Mouse (Mus musculus) spleen, adult 2 months (tissue): ENCODE results near the gene Inpp5a. TPM values are rescaled to one million over a fixed set of nuclear protein-coding genes. Genes with fewer than 3 reads are reported as not detected.

Experiments
- DNase-seq, 2 experiments: peaks; one replicate each; pipeline versions ENCODE4 v3.0.0 to v3.0.0-alpha.2; 2012 to 2021; ENCODE audit warnings: low spot score in 2 of 2, low read depth in 1 of 2
- H3K27ac ChIP-seq: fragments of 200-500 bp; 2 replicates; pipeline ENCODE4 v1.5.1; 2012; ENCODE audit warnings: low read length, inconsistent platforms; ENCODE audit not compliant: insufficient read depth
- H3K27me3 ChIP-seq: fragments of 200-500 bp; 2 replicates; pipeline ENCODE4 v1.6.1; 2012; ENCODE audit warnings: mild to moderate bottlenecking, moderate library complexity, low read length, inconsistent platforms; ENCODE audit not compliant: control insufficient read depth, insufficient read depth
- H3K36me3 ChIP-seq: fragments of 200-500 bp; 2 replicates; pipeline ENCODE4 v1.6.1; 2012; ENCODE audit warnings: mild to moderate bottlenecking, low read length, inconsistent platforms; ENCODE audit not compliant: control insufficient read depth, insufficient read depth
- H3K4me1 ChIP-seq: fragments of 200-500 bp; 2 replicates; pipeline ENCODE4 v1.6.1; 2011; ENCODE audit warnings: inconsistent platforms; ENCODE audit not compliant: control insufficient read depth, insufficient read depth, insufficient read length
- H3K4me3 ChIP-seq: fragments of 200-500 bp; 2 replicates; pipeline ENCODE4 v1.5.1; 2011; ENCODE audit warnings: mild to moderate bottlenecking, inconsistent platforms; ENCODE audit not compliant: insufficient read depth, insufficient read length; ENCODE audit errors: extremely low read depth
- CTCF ChIP-seq: fragments of 200-500 bp; IDR thresholded peaks from 2 replicates; pipeline ENCODE4 v1.5.1; 2011; ENCODE audit warnings: mild to moderate bottlenecking, inconsistent platforms; ENCODE audit not compliant: insufficient read depth, insufficient read length, insufficient replicate concordance; ENCODE audit errors: extremely low read depth
- POLR2A ChIP-seq: fragments of 200-500 bp; IDR thresholded peaks from 2 replicates; pipeline ENCODE4 v1.6.1; 2011; ENCODE audit warnings: low read depth, low read length, inconsistent platforms
- WGBS: fragments of 180-500 bp; shearing (Covaris S2); methylation state at CpG from one replicate; pipeline ENCODE4 v1.1.7; 2018; 5-methylcytosine and 5-hydroxymethylcytosine counted together
- polyA plus RNA-seq: library from polyadenylated mRNA; depleted of rRNA; stranded (reverse); fragments of >200 nt; gene quantifications from 2 replicates; pipeline ENCODE4 v1.2.3, GENCODE M21; 2012

Inpp5a gene
- polyA plus RNA-seq, 1 experiment, result 10.3 TPM

DNA sequence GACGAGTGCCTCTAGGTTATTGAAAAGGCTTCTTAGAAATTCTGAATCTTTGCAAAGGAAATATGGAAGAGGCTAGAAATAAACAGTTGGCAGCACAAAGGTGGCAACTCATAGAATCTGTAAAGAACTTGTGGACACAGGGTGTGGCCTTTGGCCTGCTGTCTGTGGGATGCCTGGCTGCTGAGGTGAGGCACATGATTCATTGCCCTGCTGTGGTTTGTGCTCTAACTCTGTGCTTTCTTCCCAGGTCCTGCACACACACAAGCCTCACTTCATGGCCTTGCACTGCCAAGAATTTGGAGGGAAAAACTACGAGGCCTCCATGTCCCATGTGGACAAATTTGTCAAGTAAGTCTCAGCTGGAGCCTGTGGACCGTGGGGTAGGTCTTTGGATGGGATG lies 88.8 kb downstream of the Inpp5a start:
- H3K36me3 ChIP-seq, result peaks cover 3% of the 10 kb centered on the region; the same call in 1 of the 2 replicates
- WGBS, result 90% methylated on average over 3 of the region's 3 CpGs

DNA sequence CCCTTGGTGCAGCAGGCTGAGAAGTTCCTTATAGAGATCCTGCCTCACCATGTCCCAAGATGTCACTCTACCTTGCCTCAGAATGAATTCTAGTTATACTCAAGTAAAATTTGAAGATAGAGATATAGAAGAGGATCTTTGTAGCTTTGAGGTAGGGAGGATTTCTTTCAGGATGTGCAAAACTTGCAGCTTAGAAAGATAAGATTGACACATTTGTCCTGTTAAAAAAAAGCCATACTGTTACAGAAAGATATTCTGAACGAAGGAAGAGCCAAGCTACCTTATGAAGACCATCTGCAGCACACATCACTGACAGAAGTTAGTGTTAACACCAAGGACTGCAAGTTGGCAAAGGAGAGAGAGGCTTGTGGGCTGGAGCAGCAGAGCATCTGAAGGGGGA lies 90.2 kb downstream of the Inpp5a start:
- H3K36me3 ChIP-seq, result peaks cover 3% of the 10 kb centered on the region
- no peak for DNase-seq
- H3K27ac ChIP-seq, result no peak overlapping the region
- H3K4me3 ChIP-seq, result no peak overlapping the region
- H3K27me3 ChIP-seq, result no peaks in the 10 kb centered on the region
- TF ChIP-seq POLR2A, result no peak
- TF ChIP-seq CTCF, result no peak
- 66% methylated on average over 1 of the region's 1 CpGs for WGBS
- no peaks in the 10 kb centered on the region for H3K4me1 ChIP-seq

More for the DNA sequence above, 88.8 kb downstream of the Inpp5a start:
- no peak for DNase-seq
- no peak overlapping the region for H3K27ac ChIP-seq
- H3K27me3 ChIP-seq, result no peaks in the 10 kb centered on the region
- no peak for TF ChIP-seq CTCF
- TF ChIP-seq POLR2A, result no peak
- H3K4me3 ChIP-seq, result no peak overlapping the region
- no peaks in the 10 kb centered on the region for H3K4me1 ChIP-seq

DNA sequence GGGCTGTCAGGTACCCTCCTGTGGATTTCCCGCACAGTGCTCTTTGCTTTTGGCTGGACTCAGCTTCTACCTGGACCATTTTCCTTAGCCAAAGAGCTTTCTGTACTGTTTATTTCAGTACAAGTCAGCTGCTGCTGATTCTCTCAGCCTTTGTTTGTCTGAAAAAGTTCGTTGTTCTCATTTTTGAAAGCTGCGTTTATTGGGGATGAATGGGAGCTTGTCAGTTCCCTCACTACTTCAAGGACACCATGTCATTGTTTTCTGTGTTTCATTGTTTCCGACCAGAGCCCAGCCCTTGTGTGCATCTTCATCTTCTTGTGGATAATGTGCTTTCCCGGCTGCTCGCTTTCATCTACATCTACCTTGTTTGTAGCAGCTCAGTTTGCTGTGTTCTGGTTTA lies 90.7 kb downstream of the Inpp5a start:
- TF ChIP-seq CTCF (no peak), POLR2A (no peak)

GRCm38 (mm10) chr7:139484206-139484955 lies 95.5 kb downstream of the Inpp5a start:
- TF ChIP-seq CTCF (peak; percentile 35; the same call in 1 of the 2 replicates), POLR2A (no peak)
- no peaks in the 10 kb centered on the region for H3K4me1 ChIP-seq
- H3K27me3 ChIP-seq, result no peaks in the 10 kb centered on the region
- DNase-seq, result no peak
- no peak overlapping the region for H3K27ac ChIP-seq
- H3K36me3 ChIP-seq, result peaks cover 3% of the 10 kb centered on the region
- 80% methylated on average over 9 of the region's 9 CpGs for WGBS
- no peak overlapping the region for H3K4me3 ChIP-seq

More for the DNA sequence above, 90.7 kb downstream of the Inpp5a start:
- H3K4me1 ChIP-seq, result no peaks in the 10 kb centered on the region
- H3K36me3 ChIP-seq, result peaks cover 3% of the 10 kb centered on the region
- no peaks in the 10 kb centered on the region for H3K27me3 ChIP-seq
- WGBS, result 94% methylated on average over 6 of the region's 6 CpGs
- H3K4me3 ChIP-seq, result no peak overlapping the region
- H3K27ac ChIP-seq, result no peak overlapping the region
- no peak for DNase-seq

DNA sequence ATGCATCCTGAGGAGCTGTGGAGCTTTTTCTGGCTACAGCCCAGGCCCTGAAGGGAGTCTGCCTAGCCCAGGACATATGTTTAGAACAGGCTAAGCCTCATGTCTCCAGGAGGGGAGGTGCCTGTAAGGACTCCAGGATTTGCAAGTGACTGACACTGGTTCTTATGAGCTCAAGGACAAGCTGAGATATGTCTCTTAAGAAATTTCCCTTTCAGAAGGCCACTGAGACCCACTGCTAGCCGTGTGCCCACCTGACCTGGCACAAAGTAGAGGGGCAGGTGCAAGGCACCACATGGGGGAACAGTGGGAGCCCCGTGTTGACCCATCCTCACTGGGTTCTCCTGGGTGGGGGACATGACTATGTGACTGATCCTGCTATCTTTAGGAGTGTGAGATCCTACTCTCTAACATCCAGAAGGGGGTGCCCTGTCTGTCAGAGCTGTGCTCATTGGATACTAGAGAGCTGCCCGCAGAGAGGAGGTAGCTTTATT lies 100.9 kb downstream of the Inpp5a start:
- no peaks in the 10 kb centered on the region for H3K27me3 ChIP-seq
- H3K4me3 ChIP-seq, result no peak overlapping the region
- no peak overlapping the region for H3K27ac ChIP-seq
- no peak for DNase-seq
- TF ChIP-seq CTCF (no peak), POLR2A (no peak)
- H3K4me1 ChIP-seq, result no peaks in the 10 kb centered on the region
- H3K36me3 ChIP-seq, result no peaks in the 10 kb centered on the region
- 86% methylated on average over 3 of the region's 3 CpGs for WGBS

DNA sequence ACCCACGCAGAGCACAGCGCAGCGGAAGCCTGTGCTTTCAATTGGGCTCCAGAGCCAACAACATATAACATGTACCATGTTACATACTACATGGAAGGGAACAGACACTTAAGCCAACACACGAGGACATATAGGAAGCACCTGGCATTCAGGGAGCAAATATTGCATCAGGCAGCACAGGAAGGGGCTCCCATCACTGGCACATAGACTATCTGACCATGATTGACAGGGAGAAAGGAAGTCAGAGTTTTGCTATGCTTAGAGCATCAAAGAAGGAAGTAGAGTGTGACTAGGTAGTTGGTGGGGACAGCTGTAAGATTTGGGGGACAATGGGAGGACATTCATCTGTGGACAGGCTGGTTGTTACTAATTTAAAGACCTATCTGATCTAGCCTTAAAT lies 103.4 kb downstream of the Inpp5a start:
- no peaks in the 10 kb centered on the region for H3K36me3 ChIP-seq
- 73% methylated on average over 4 of the region's 4 CpGs for WGBS
- DNase-seq, result no peak
- no peaks in the 10 kb centered on the region for H3K27me3 ChIP-seq
- no peak overlapping the region for H3K27ac ChIP-seq
- H3K4me1 ChIP-seq, result no peaks in the 10 kb centered on the region
- H3K4me3 ChIP-seq, result no peak overlapping the region
- no peak for TF ChIP-seq POLR2A
- no peak for TF ChIP-seq CTCF

GRCm38 (mm10) chr7:139492946-139493345 lies 104.0 kb downstream of the Inpp5a start:
- Histone ChIP-seq H3K27ac (no peak overlapping the region), H3K27me3 (no peaks in the 10 kb centered on the region), H3K4me1 (no peaks in the 10 kb centered on the region), H3K4me3 (no peak overlapping the region), H3K36me3 (no peaks in the 10 kb centered on the region)
- WGBS, result 79% methylated on average over 2 of the region's 2 CpGs
- DNase-seq, result no peak
- no peak for TF ChIP-seq CTCF
- no peak for TF ChIP-seq POLR2A
